Mouse (Mus musculus): ENCODE data around the gene Gsx1. TPM values are rescaled to one million over a fixed set of nuclear protein-coding genes. Genes with fewer than 3 reads are reported as not detected.

The Gsx1 gene
- polyA plus RNA-seq, 3 experiments from 2014 or later: not detected

DNA sequence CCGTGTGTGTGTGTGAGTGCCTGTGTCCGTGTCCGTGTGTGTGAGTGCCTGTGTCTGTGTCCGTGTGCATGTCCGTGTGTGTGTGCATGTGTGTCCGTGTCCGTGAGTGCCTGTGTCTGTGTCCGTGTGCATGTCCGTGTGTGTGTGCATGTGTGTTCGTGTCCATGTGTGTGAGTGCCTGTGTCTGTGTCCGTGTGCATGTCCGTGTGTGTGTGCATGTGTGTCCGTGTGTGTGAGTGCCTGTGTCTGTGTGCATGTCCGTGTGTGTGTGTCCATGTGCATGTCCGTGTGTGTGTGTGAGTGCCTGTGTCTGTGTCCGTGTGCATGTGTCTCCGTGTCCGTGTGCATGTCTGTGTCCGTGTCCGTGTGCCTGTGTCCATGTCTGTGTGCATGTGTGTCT lies 19.4 kb downstream of the Gsx1 start:
- no peak for ATAC-seq

DNA sequence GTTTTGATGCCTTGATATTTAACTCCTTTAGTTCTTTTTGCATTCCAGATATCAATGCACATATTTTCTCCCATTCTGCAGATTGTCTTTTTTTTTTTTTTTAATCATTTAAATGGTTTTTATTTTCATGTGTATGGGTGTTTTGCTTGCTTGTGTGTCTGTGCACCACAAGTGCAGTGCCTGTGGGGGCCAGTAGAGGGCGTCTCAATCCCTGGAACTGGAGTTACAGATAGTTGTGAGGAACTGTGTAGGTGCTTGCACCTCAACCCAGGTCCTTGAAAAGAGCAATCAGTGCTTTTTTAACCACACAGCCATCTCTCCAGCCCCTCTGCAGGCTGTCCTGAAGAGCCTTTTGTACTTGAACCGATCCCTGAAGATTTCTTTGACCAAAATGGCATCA lies 20.0 kb downstream of the Gsx1 start:
- ATAC-seq: no peak

DNA sequence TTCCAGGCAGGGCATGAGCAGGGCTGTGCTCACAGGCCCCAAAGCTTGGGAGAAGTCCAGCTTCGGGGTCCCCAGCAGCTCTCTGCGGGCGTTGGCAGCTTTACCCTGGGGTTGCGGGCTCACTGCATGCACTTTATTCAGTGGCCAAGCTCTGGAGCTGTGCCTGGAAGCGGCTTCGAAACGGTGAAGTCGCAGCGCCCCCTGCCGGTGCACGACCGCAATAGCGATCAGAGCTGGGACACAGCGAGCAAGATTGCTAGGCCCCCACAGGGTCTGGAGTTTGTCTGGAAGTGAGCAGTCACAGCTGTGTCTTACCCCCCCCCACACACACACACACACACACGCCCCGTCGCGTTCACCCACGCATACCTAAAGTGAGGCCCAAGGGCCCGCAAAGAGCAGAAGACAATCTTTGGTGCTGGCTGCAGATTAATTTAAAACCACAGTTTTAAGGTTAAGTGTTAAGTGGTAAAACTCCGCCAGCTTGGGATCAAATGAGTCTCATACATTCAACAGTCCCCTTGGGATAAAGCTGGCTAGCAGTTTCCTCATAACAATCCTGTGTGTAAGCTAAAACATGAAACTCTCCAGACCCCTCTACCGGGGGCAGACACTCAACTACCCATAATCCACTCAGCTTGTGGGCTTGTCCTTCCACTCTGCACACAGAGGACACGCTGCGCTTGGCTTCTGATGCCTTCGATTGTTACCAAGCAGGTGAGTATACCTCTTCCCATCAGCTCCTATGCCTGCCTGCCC lies 39.0 kb downstream of the Gsx1 start:
- no peak for ATAC-seq

DNA sequence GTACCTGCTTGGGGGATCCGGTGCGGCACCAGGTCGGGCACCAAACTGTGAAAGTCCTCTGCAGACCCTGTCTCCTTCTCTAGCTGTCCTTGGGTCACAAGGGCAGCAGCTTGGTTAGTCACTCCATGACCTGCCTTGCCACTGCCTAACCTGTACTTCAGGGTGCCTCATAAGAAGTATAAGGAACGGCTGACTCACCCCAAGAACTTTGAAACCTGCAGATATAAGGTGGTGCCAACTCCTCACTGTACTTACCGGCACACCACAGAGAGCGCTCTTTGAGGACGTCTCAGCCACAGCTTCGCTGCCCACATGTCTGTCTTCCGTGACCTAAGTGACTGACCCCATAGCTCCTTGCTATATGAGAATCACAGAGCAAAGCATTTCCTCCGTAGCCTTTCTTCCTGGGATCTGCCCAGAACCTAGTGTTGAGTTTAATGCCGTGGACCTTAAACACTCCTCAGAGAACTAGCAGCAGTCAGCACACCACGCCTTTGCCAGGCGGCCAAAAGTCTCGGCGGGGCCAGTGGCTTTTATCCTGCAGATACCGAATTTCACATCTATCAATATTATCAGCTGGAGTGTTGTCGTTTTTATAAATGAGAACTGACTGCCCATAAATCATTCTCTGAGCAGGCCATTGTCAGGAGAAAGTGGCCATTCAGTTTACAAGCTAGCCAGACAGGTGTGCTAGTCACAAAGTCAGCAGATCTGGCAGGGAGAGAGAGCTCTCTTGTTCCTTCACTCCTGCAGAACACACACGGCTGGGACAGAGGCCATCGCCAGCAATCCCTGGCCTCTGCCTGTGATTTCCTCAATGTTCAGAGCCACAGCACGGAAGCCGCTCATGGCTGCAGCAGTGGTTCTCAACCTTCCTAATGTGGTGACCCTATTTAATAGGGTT lies 47.2 kb downstream of the Gsx1 start:
- ATAC-seq: no peak

Other genes with a start within 250 kb of the Gsx1 start
- gene Gtf3a, start 240.0 kb upstream of the Gsx1 start, polyA plus RNA-seq (2017; shearing (Covaris generic)): 10 to 100 TPM; 13.5 to 44.2 (median 38.2) TPM
- gene Mtif3, start 224.9 kb upstream of the Gsx1 start, polyA plus RNA-seq (2017; shearing (Covaris generic)): 10 to 100 TPM; 44.4 to 59.1 (median 50.4) TPM
- gene Lnx2, start 112.1 kb upstream of the Gsx1 start, polyA plus RNA-seq (2017; shearing (Covaris generic)): 10 to 100 TPM; 21.4 to 30.5 (median 28.0) TPM
- gene Polr1d, start 111.6 kb upstream of the Gsx1 start, polyA plus RNA-seq (2017; shearing (Covaris generic)): 100 to 1,000 TPM; 137 to 194 (median 168) TPM
- not detected for gene Pdx1, start 81.3 kb downstream of the Gsx1 start, polyA plus RNA-seq (2017; shearing (Covaris generic))
- gene Cdx2, start 118.6 kb downstream of the Gsx1 start, polyA plus RNA-seq (2017; shearing (Covaris generic)): not detected
- not detected for gene Urad, start 133.7 kb downstream of the Gsx1 start, polyA plus RNA-seq (2017; shearing (Covaris generic))
- gene Flt3, start 211.8 kb downstream of the Gsx1 start, polyA plus RNA-seq (2017; shearing (Covaris generic)): under 1 TPM in 1 of 3 experiments, not detected in 2; 0.38 TPM
- gene Pan3, start 241.5 kb downstream of the Gsx1 start, polyA plus RNA-seq (2017; shearing (Covaris generic)): 100 to 1,000 TPM; 147 to 215 (median 207) TPM